Mouse (Mus musculus): Measurements from ENCODE around the gene Pde10a. TPM values are rescaled to one million over a fixed set of nuclear protein-coding genes. Genes with fewer than 3 reads are reported as not detected.
A peak's percentile ranks its signal among the peaks of the same experiment; 100 is the strongest.

The Pde10a gene
- polyA plus RNA-seq, 1 experiment from 2014 or later, result 13.0 TPM

DNA sequence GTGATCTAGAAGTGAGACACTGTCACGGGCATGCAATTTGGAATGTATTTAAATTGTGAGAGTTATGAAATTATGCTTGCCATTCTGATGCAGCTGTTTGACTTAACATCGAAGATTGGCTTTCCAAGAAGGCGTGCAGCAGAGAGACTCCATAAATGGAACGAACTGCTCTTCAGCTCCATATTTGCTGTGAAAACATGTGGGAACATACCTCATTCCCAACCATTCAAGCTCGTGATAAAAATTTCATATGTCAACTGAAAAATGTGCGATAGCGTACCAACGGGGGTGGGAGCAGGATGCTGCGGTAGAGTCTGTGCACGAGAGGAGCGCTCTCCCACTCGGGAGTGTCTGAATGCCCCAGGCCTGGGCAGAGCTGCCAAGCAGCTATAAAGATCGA is 293.5 kb downstream of the Pde10a start:
- no peak overlapping the region for H3K27ac ChIP-seq (replicated peaks)
- H3K4me1 ChIP-seq (replicated peaks), result peaks cover 10% of the 10 kb centered on the region
- H3K27me3 ChIP-seq, result no peaks in the 10 kb centered on the region
- no peaks in the 10 kb centered on the region for H3K36me3 ChIP-seq
- 87% methylated on average over 13 of the region's 13 CpGs for WGBS
- H3K4me2 ChIP-seq, result no peak overlapping the region
- no peak overlapping the region for H3K4me3 ChIP-seq
- H3K9ac ChIP-seq, result no peak overlapping the region
- H3K9me3 ChIP-seq, result no peaks in the 10 kb centered on the region
- ATAC-seq (ENCODE audit: low FRiP score, low read depth), result no peak

DNA sequence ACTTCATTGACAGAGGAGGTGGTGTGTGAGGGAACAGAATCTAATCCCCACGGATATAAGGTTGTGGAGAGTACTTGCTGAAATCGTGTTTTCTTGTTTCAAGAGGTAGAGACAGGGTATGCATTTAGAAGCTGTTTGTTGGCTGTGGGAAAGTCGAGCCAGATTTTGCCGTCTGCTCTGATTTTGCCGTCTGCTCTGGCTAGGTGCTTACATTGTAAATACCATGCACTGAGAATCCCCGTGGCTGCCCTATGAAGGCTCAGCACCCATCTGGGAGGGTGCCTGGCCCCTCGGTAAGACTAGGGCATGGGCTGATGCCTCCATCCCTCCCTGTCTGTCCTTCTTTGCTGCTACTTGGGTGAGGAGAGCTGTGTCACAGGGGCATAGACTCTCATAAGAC is 298.4 kb downstream of the Pde10a start:
- no peaks in the 10 kb centered on the region for H3K36me3 ChIP-seq
- no peak overlapping the region for H3K4me2 ChIP-seq
- no peak overlapping the region for H3K9ac ChIP-seq
- 81% methylated on average over 7 of the region's 7 CpGs for WGBS
- H3K4me3 ChIP-seq, result no peak overlapping the region
- no peak overlapping the region for H3K27ac ChIP-seq (replicated peaks)
- no peak for ATAC-seq (ENCODE audit: low FRiP score, low read depth)
- no peaks in the 10 kb centered on the region for H3K9me3 ChIP-seq
- no peaks in the 10 kb centered on the region for H3K27me3 ChIP-seq
- peaks cover 14% of the 10 kb centered on the region; the same call in 1 of the 2 replicates for H3K4me1 ChIP-seq (replicated peaks)

- ATAC-seq (ENCODE audit: low FRiP score, low read depth), result peak; percentile 32; the same call in 1 of the 2 replicates
- H3K36me3 ChIP-seq, result no peaks in the 10 kb centered on the region
- no peak overlapping the region for H3K4me3 ChIP-seq
- H3K4me1 ChIP-seq (replicated peaks), result peaks cover 17% of the 10 kb centered on the region; the same call in 1 of the 2 replicates
- 56% methylated on average over 9 of the region's 9 CpGs for WGBS
- no peak overlapping the region for H3K9ac ChIP-seq
- no peaks in the 10 kb centered on the region for H3K9me3 ChIP-seq
- no peaks in the 10 kb centered on the region for H3K27me3 ChIP-seq
- no peak overlapping the region for H3K4me2 ChIP-seq
- no peak overlapping the region for H3K27ac ChIP-seq (replicated peaks)
Measured at GRCm38 (mm10) chr17:8827204-8827603, 302.0 kb downstream of the Pde10a start.

- no peaks in the 10 kb centered on the region for H3K27me3 ChIP-seq
- H3K4me1 ChIP-seq (replicated peaks), result peaks cover 17% of the 10 kb centered on the region; the same call in 1 of the 2 replicates
- 60% methylated on average over 5 of the region's 5 CpGs for WGBS
- no peaks in the 10 kb centered on the region for H3K9me3 ChIP-seq
- ATAC-seq (ENCODE audit: low FRiP score, low read depth), result no peak
- no peak overlapping the region for H3K4me2 ChIP-seq
- H3K27ac ChIP-seq (replicated peaks), result no peak overlapping the region
- no peak overlapping the region for H3K9ac ChIP-seq
- no peaks in the 10 kb centered on the region for H3K36me3 ChIP-seq
- no peak overlapping the region for H3K4me3 ChIP-seq
Measured at GRCm38 (mm10) chr17:8831001-8831400, 305.8 kb downstream of the Pde10a start.

DNA sequence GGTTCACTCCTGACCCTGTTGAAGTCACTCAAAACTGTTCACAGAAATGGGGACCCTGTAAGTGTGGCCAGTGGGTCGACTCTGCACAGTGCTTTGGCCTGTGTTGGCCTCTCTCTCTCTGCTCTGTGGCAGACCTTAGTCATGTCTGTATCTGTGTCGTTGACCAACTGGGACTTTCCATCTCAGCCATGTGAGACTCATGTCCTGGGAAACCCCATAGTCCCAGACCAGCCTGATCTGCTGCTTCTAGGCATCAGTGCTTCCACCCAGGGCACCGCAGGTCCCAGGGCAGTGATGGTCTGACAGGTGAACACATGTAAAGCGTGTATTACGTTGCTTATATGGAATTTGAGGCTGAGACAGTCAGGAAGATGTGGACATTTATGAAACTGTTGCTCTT is 311.1 kb downstream of the Pde10a start:
- ATAC-seq (ENCODE audit: low FRiP score, low read depth), result no peak
- H3K27me3 ChIP-seq, result no peaks in the 10 kb centered on the region
- no peaks in the 10 kb centered on the region for H3K9me3 ChIP-seq
- H3K9ac ChIP-seq, result no peak overlapping the region
- no peaks in the 10 kb centered on the region for H3K36me3 ChIP-seq
- H3K4me1 ChIP-seq (replicated peaks), result peaks cover 25% of the 10 kb centered on the region
- H3K4me3 ChIP-seq, result no peak overlapping the region
- H3K27ac ChIP-seq (replicated peaks), result no peak overlapping the region
- WGBS, result 92% methylated on average over 5 of the region's 5 CpGs
- H3K4me2 ChIP-seq, result no peak overlapping the region

- H3K4me1 ChIP-seq (replicated peaks), result peaks cover 42% of the 10 kb centered on the region
- ATAC-seq (ENCODE audit: low FRiP score, low read depth), result no peak
- no peak overlapping the region for H3K9ac ChIP-seq
- 53% methylated on average over 8 of the region's 8 CpGs for WGBS
- no peaks in the 10 kb centered on the region for H3K36me3 ChIP-seq
- H3K27ac ChIP-seq (replicated peaks), result no peak overlapping the region
- no peaks in the 10 kb centered on the region for H3K9me3 ChIP-seq
- no peaks in the 10 kb centered on the region for H3K27me3 ChIP-seq
- no peak overlapping the region for H3K4me3 ChIP-seq
- H3K4me2 ChIP-seq, result no peak overlapping the region
Measured at GRCm38 (mm10) chr17:8838252-8838651, 313.1 kb downstream of the Pde10a start.

DNA sequence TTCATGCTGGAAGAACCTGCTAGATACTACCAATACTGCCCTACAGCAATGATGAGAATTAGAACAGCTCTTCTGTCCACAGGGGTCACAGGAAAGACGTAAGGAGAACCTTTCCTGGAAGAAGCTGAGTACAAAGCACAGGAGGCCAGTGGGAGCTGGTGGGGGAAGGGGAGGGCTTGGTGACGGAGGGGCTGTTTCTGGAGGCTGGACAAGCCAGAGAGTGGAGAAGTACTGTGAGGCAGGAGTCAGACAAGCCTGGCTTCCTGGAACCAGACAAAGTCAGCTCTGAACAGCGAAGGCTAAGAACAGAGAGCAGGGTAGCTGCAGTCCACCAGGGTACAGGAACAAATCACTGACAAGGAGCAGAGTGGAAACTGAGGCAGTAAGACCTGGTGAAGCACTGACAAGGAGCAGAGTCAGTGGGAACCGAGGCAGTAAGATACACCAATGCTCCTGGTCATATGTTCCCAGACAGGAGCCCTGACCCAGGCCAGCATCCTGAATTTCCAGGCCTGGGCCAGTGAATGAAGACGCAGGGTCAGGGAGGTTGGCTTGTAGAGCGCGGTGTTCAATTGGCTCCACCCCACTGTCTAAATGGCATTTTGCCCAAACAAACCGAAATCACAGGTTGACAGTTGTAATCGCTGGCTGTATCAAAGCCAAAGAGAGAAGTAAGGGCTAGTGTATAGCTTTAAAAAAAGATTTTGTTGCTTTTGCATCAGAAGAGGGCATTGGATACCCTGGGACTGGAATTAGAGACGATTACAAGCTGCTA is 314.3 kb downstream of the Pde10a start:
- no peak overlapping the region for H3K9ac ChIP-seq
- H3K4me2 ChIP-seq, result no peak overlapping the region
- H3K4me3 ChIP-seq, result no peak overlapping the region
- H3K27me3 ChIP-seq, result no peaks in the 10 kb centered on the region
- ATAC-seq (ENCODE audit: low FRiP score, low read depth), result no peak
- no peaks in the 10 kb centered on the region for H3K36me3 ChIP-seq
- WGBS, result 58% methylated on average over 10 of the region's 10 CpGs
- 0 out of 2 replicates have a peak overlapping the region, but pooled peaks have one; percentile 3 for H3K27ac ChIP-seq (replicated peaks)
- H3K4me1 ChIP-seq (replicated peaks), result peaks cover 45% of the 10 kb centered on the region
- H3K9me3 ChIP-seq, result no peaks in the 10 kb centered on the region

- H3K27ac ChIP-seq (replicated peaks), result no peak overlapping the region
- peak overlapping the region; percentile 25; the same call in 1 of the 2 replicates for H3K4me2 ChIP-seq
- ATAC-seq (ENCODE audit: low FRiP score, low read depth), result no peak
- H3K9me3 ChIP-seq, result no peaks in the 10 kb centered on the region
- H3K4me3 ChIP-seq, result no peak overlapping the region
- peaks cover 45% of the 10 kb centered on the region for H3K4me1 ChIP-seq (replicated peaks)
- H3K27me3 ChIP-seq, result no peaks in the 10 kb centered on the region
- H3K36me3 ChIP-seq, result no peaks in the 10 kb centered on the region
- H3K9ac ChIP-seq, result no peak overlapping the region
- WGBS, result 24% methylated on average over 8 of the region's 8 CpGs
Measured at GRCm38 (mm10) chr17:8841094-8841493, 315.9 kb downstream of the Pde10a start.

- Histone ChIP-seq H3K4me2 (no peak overlapping the region), H3K27me3 (no peaks in the 10 kb centered on the region), H3K9me3 (no peaks in the 10 kb centered on the region), H3K4me3 (no peak overlapping the region), H3K9ac (no peak overlapping the region), H3K36me3 (no peaks in the 10 kb centered on the region), H3K27ac (replicated peaks) (no peak overlapping the region), H3K4me1 (replicated peaks) (peaks cover 45% of the 10 kb centered on the region)
- ATAC-seq (ENCODE audit: low FRiP score, low read depth), result no peak
- WGBS, result 45% methylated on average over 8 of the region's 8 CpGs
Measured at GRCm38 (mm10) chr17:8841897-8842540, 316.8 kb downstream of the Pde10a start.

DNA sequence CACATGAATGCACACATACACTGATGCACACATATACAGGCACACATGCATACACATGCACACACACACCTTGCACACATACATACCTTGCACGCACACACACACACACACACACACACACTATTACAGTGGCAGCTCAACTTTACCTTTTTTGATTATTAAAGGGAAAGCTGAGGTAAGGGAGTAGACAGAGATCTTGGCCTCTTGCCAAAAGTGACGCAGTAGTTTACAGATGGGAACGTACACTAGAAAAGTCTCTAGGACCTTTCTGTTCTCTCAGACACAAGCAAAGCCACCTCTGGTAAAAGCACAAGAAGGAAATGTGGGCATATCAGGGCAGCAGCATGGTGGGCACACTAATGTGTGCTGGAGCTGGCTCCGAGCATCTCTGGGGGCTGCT is 317.5 kb downstream of the Pde10a start:
- 43% methylated on average over 4 of the region's 4 CpGs for WGBS

GRCm38 (mm10) chr17:8843941-8844340 is 318.8 kb downstream of the Pde10a start:
- H3K27ac ChIP-seq (replicated peaks), result no peak overlapping the region
- H3K36me3 ChIP-seq, result no peaks in the 10 kb centered on the region
- no peaks in the 10 kb centered on the region for H3K27me3 ChIP-seq
- no peaks in the 10 kb centered on the region for H3K9me3 ChIP-seq
- ATAC-seq (ENCODE audit: low FRiP score, low read depth), result no peak
- WGBS, result 72% methylated on average over 7 of the region's 7 CpGs
- H3K4me2 ChIP-seq, result no peak overlapping the region
- H3K4me3 ChIP-seq, result no peak overlapping the region
- no peak overlapping the region for H3K9ac ChIP-seq
- H3K4me1 ChIP-seq (replicated peaks), result peaks cover 32% of the 10 kb centered on the region

More for the DNA sequence above, 317.5 kb downstream of the Pde10a start:
- ATAC-seq (ENCODE audit: low FRiP score, low read depth), result no peak
- Histone ChIP-seq H3K9me3 (no peaks in the 10 kb centered on the region), H3K4me3 (no peak overlapping the region), H3K4me2 (no peak overlapping the region), H3K27me3 (no peaks in the 10 kb centered on the region), H3K9ac (no peak overlapping the region), H3K36me3 (no peaks in the 10 kb centered on the region), H3K27ac (replicated peaks) (no peak overlapping the region), H3K4me1 (replicated peaks) (peaks cover 43% of the 10 kb centered on the region)

- peaks cover 18% of the 10 kb centered on the region for H3K4me1 ChIP-seq (replicated peaks)
- 89% methylated on average over 6 of the region's 6 CpGs for WGBS
- ATAC-seq (ENCODE audit: low FRiP score, low read depth), result no peak
Measured at GRCm38 (mm10) chr17:8846506-8846905, 321.3 kb downstream of the Pde10a start.

More at GRCm38 (mm10) chr17:8846506-8846905, 321.3 kb downstream of the Pde10a start:
- Histone ChIP-seq H3K27ac (replicated peaks) (no peak overlapping the region), H3K9me3 (no peaks in the 10 kb centered on the region), H3K27me3 (no peaks in the 10 kb centered on the region), H3K36me3 (no peaks in the 10 kb centered on the region), H3K9ac (no peak overlapping the region), H3K4me3 (no peak overlapping the region), H3K4me2 (no peak overlapping the region)
